Mouse (Mus musculus) kidney, adult 9 months (tissue): ENCODE data around the gene Gm4707.
A peak's percentile ranks its signal among the peaks of the same experiment; 100 is the strongest.
"Not testable (repeated sequence)": the region's sequence is repeated elsewhere in the genome, so short reads cannot be mapped to it uniquely, and the experiment has no call there.

Experiments
- DNase-seq: peaks from one replicate; pipeline ENCODE4 v3.0.0; 2022

Gm4707 gene

DNA sequence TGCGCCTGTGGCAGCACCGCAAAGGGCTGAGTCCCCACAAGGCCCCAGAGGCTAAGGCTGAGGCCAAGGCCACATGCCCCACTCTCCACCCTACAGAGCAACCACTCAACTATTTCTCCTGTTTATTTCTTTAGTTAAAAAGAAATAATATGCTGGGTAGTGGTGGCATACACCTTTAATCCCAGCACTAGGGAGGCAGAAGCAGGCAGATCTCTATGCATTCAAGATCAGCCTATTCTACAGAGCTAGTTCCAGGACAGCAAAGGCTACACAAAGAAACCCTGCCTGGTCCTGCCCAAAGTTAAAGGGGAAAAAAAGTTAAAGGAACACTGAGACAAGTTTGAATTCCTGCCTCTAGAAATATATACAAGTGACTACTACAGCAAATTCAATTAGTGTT, at the start of gene Gm4707:
Gm4707 (minus strand) TSS at position 101 of the 400 bp plus-strand sequence.
- no peak for DNase-seq

DNA sequence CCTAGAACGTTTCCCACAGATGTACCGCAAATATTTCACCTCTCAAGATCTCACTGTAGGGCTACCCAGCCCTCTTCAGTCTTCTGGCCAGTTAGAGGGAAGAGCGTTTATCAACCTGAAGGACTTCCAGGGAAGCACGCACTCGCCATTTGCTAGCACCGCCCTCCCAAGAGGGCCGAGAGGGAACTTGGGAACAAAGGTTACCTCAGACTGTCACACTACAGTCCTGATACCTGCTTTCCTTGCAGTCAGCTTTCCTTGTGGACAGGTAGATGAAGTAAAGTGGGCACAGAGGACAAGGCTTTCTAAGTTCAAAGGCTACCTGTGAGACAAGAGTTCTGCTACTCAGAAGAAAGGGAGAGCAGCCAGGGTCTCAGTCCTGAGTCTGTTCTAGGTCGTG, 47.1 kb upstream of the Gm4707 start:
- DNase-seq: no peak

DNA sequence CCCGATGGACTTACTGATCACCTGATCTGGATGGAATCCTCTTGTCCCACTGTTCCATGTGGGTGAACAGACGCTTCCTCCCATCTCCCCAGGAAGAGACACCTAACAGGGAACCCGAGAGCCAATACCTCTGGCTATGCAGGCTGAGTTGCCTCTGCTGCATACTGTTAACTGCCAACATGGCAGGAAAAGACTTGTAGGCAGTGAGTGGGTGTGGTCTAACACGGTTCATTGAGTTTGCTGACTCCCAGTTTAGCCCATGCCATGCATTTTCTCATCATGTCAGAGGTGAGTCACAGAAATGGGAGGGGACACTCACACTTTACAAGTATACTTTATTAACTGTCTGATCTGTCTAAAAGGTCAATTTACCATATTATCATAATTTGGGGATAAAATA, 36.1 kb upstream of the Gm4707 start:
- DNase-seq: no peak

- no peak for DNase-seq
These were observed 31.6 kb upstream of the Gm4707 start for GRCm38 (mm10) chr17:71491332-71491686.

DNA sequence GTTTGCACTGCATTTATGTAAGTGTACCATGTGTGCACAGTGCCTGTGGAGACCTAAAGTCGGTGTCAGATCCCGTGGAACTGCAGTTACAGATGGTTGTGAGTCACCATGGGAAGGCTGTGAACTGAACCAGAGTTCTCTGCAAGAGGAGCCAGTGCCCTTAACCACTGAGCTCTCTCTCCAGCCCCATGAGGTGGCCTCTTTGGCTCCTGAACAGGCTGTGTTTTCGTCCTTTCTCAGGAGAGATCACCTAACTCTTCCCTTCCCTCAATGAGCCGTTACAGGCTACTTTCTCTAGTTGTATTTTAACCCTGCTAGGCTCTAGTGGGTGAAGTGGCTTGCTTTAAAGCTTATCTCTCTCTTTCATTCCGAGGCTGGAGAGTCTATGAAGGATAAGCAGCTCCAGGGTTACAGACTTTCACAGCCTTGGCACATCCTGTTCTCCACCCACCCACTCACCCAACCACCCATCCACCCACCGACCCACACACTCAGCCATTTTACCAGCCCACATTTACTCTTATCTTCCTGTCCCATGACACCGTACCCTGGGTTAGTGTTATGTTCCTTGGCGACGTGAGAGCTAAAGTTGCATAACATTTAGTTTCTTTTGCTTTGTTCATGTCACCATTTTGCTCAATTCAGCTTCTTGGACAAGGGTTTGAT, 31.1 kb upstream of the Gm4707 start:
- no peak for DNase-seq

- no peak for DNase-seq
These were observed 30.2 kb upstream of the Gm4707 start for GRCm38 (mm10) chr17:71489703-71490461.

DNA sequence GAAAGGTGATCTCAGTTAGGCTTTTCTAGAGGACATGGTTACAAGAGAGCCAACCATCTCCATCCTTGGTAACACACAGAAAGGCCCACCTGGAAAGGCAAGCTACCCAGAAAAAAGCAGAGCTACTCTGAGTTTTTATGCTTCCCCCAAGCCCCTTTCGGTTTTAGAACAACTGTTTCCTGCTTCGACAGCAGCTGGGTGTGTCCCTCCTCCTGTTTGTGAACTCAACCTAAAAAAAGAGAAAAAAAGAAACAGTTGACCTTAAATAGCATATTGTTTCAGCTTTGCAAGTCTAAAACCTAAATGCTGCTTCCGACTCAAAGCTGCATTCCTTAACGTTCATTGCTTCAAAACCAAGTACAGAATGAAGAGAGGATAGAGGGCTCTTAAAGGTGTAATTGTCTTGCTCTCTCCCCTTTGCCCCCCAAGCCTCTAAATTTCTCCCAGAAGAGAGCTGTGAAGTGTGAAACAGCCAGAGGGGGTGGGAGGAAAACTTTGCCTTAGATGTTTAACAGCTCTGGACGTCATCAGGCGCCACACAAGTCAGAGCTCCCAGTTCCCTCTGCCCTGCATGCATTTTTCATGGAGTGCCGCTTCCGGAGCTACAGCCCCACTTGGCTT, 26.6 kb upstream of the Gm4707 start:
- DNase-seq: peak; percentile 46

GRCm38 (mm10) chr17:71485791-71486230, 26.1 kb upstream of the Gm4707 start:
- DNase-seq: peak; percentile 51

DNA sequence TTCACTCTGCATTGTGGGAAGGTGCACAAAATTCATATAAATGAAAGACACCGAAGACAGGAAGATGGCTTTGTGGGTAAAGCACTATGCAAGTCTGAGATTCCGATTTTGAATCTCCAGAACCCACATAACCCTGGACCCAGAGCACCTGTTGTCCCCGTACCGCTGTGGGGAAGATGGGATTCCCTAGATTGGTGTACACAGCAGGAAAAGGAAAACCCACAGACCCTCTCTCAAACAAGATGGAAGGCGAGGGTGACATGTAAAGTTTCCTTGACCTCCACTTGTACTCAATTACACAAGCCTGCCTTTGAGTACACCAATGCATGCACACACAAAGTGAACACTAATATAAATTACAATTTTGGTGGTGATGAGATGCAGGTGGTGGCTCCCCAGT, 25.0 kb upstream of the Gm4707 start:
- DNase-seq: no peak

- peak; percentile 59 for DNase-seq
These were observed 23.8 kb upstream of the Gm4707 start for GRCm38 (mm10) chr17:71483418-71484060.

- DNase-seq: peak; percentile 35
These were observed 19.7 kb upstream of the Gm4707 start for GRCm38 (mm10) chr17:71479381-71479901.

- DNase-seq: no peak
These were observed 17.8 kb upstream of the Gm4707 start for GRCm38 (mm10) chr17:71477481-71477880.

- DNase-seq: no peak
These were observed 16.8 kb upstream of the Gm4707 start for GRCm38 (mm10) chr17:71476346-71477020.

DNA sequence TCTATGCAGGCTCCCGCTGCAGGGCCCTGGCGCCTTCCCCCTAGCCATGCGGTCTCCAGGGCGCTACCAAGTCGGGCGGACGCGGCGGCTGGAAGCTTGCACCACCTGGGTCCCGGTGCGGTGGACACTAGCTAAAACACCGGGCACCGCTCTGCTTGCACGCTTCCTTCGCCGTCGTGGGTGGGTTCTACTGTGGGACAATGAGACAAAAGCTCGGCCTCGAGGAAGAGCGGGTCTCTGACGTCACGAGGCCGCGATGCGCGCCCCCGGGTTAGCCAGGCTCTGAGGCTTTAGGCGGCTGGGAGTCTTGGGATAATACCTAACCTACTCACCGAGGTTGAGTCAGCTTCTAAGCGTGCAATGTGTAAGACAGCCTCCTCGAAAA, 16.0 kb upstream of the Gm4707 start:
- peak; percentile 67 for DNase-seq

DNA sequence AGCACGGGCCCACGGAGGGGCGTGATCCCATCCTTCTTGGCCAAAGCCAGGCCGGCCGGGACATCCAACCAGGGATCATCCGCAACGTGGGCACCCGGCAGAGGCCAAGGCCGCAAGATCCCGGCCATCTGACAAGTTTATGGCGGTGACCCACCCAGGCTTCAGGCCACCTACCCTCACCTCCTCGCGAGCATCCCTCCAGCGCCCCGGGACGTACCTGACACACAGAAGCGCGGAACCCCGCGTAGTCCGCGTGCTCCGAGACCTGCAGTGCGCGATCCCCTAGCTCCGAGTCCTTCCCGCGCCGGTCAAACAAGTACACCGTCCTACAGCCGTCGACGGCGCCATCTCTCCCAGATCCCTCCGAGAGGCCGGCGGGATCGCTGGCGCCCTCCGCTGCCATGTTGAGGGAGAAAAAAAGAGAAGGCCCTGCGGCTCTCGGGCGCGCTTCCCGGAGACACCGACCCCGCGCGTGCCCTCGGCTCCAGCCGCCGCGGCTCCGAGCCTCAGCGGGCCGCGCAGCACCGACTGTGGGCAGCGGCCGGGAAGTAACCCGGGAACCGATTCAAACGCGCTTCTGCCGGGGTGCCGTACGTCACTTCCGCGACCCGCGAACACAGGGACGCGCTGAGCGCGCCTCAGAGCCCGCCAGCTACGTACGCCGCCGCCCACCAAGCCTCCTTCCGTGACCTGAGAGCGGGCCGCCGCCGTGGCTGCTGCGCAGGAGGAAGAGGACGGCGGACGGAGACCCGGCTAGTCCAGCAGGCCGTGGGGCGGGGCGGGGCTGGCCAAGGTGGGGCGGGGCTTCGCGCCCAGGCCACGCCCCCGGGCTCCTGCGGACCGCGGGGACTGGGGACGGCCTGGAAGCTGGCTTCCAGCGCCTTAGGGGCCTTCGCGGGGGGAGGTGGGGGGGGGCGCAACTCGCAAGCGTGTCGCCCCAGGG, 15.3 kb upstream of the Gm4707 start, which contains the start of gene Smchd1:
Smchd1 (minus strand) TSS at position 582 of the 943 bp plus-strand sequence.
- DNase-seq: peak; percentile 94

- DNase-seq: peak; percentile 18
These were observed 14.4 kb upstream of the Gm4707 start for GRCm38 (mm10) chr17:71474128-71474527.

DNA sequence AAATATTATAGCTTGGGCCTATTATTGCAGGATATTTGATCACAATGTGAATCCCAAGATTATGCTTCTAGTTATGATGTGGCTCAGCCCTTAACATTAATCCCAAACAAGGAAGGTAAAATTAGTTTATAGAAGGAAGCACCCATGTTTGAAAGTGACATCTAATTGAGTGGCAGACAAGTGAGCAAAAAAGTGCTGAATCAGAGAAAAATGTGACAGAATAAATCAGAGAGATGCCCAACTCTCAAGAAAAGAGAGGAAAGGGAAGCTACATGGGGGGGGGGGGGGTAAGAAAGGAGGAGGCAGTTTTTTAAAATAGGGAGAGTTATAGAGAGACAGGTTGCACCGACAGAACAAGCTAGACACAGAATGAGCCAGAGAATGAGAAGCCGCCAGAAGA, 11.5 kb upstream of the Gm4707 start:
- no peak for DNase-seq

DNA sequence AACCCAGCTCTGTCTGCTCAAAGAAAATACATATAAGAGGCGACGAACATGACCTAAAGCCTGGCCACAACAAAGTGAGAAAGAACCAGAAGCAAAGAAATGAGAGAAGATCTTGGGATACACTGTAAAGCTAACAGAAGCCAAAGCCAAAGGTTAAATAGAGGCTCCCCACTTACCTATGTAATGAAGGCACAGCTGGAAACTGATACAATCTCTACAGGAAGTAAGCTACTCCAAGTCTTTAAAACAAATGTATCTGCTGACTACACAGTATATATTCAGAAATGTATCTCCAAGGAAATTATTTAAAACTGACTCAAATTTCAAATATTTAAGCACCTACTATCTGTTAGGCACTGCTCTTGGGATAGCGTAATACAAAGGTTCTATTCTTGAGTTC, 594 bp upstream of the Gm4707 start:
- no peak for DNase-seq

DNA sequence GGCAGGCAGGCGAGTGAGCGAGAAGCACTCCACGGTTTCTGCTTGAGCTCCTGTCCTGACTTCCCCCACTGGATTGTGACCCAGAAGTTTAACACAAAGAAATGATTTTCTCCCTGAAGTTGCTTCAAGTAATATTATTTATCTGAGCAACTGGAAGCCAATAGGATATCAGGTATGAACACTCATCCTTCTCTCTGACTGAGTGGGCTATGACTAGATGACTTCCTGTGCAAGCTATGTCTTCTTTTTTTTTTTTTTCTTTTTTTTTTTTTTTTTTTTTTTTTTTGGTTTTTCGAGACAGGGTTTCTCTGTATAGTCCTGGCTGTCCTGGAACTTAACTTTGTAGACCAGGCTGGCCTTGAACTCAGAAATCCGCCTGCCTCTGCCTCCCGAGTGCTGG, 2.4 kb downstream of the Gm4707 start:
- DNase-seq: not testable (repeated sequence)

DNA sequence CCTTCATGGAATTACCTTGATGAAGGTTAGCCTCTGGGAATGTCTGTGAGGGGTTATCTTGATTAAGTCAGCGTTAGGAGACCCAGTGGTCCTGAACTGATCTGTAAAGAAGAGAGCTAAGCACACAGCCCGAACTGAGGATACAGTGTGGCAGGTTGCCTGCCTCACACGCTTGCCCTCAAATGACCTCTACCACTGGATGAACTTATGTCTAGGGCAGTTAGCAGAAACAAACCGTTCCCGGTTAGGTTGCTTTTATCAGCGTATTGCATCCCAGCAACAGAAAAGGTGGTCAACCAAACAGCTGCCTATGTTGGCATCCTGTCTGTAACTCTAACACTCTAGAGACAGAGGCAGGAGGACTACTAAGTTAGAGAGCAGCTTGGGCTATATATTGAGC, 14.5 kb downstream of the Gm4707 start:
- DNase-seq: no peak

DNA sequence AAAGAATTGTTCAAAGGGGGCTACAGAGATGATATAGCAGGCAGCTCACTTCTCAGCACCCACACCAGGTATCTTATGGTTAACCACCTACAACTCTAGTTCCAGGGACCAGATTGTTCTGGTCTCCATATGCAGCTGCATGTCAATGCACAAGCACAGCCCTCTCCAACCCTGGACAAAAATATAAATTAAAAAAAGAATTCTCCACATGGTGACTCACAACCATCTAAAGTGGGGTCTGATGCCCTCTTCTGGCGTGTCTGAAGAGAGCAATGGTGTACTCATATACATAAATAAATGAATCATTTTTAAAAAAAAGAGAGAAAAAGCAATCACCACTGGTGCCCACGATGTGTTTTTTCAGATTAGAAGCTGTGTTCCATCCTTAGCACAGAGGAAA, 15.0 kb downstream of the Gm4707 start:
- DNase-seq: no peak
